ENCODE assay signal across 8 mouse cellular contexts in genomic region chr6:115499540-115499939, GRCm38 (mm10). TPM values are rescaled to one million over a fixed set of nuclear protein-coding genes. Genes with fewer than 3 reads are reported as not detected.
A peak's percentile ranks its signal among the peaks of the same experiment; 100 is the strongest.
DNase-seq lines count a peak whose midpoint lies in the region; ATAC-seq lines count a peak whose summit lies in the region.

No protein-coding gene starts in this region.

- 56% methylated on average over 14 of the region's 14 CpGs for WGBS in lung, embryonic 15.5 days
- 75% methylated on average over 14 of the region's 14 CpGs for WGBS in midbrain, embryonic 10.5 days

- no peak overlapping the region for H3K4me3 ChIP-seq in lung, embryonic 15.5 days
- no peak overlapping the region for H3K4me3 ChIP-seq in midbrain, embryonic 10.5 days

- H3K9me3 ChIP-seq in lung, embryonic 15.5 days = no peaks in the 10 kb centered on the region
- no peaks in the 10 kb centered on the region for H3K9me3 ChIP-seq in midbrain, embryonic 10.5 days (replicated peaks)

- peak overlapping the region; percentile 5; the same call in 1 of the 2 replicates for H3K27ac ChIP-seq in lung, embryonic 15.5 days
- H3K27ac ChIP-seq in midbrain, embryonic 10.5 days (replicated peaks) = no peak overlapping the region

- H3K4me2 ChIP-seq in lung, embryonic 15.5 days = no peak overlapping the region

- H3K36me3 ChIP-seq in lung, embryonic 15.5 days = no peaks in the 10 kb centered on the region
- no peaks in the 10 kb centered on the region for H3K36me3 ChIP-seq in midbrain, embryonic 10.5 days

- no peaks in the 10 kb centered on the region for H3K27me3 ChIP-seq in lung, embryonic 15.5 days
- peaks cover 4% of the 10 kb centered on the region; the same call in 1 of the 2 replicates for H3K27me3 ChIP-seq in midbrain, embryonic 10.5 days (ENCODE audit: low read depth, poor library complexity, severe bottlenecking)

- H3K9ac ChIP-seq in lung, embryonic 15.5 days = no peak overlapping the region

- H3K4me1 ChIP-seq in lung, embryonic 15.5 days = peaks cover 18% of the 10 kb centered on the region
- H3K4me1 ChIP-seq in midbrain, embryonic 10.5 days = no peaks in the 10 kb centered on the region

- DNase-seq in cerebellum, postnatal 10 days = peak; percentile 89 to 95
- no peak for DNase-seq in cerebellum, adult 11 months
- no peak for DNase-seq in lung, postnatal 36 days
- DNase-seq in gastrocnemius, postnatal 10 days = peak; percentile 69
- peak; percentile 30 for DNase-seq in right cerebral cortex, postnatal 25 days
- no peak for DNase-seq in midbrain, embryonic 10.5 days (ENCODE audit: low spot score)
- no peak for DNase-seq in retina, embryonic 14.5 days (ENCODE audit: low spot score)

- ATAC-seq in lung, embryonic 15.5 days (ENCODE audit: borderline replicate concordance, extremely low read depth, low FRiP score, low TSS enrichment) = peak; percentile 61

RNA-seq across cellular contexts. Expression of gene Tsen2, which starts 44.9 kb away (rescaled TPM):
- 27.9 and 29.1 TPM in 2 replicates for polyA plus RNA-seq in lung, embryonic 15.5 days (2015; fragmentation: Nextera tagmentation; extraction: Ambion mirVana)
- 1 to 10 TPM; 8.2 to 9.6 TPM for total RNA-seq in gastrocnemius, postnatal 10 days (2021)
- polyA plus RNA-seq in midbrain, embryonic 10.5 days (2016; fragmentation: Nextera tagmentation; extraction: Ambion mirVana) = 36.0 and 37.5 TPM in 2 replicates

Comparison
In these comparisons a context has a peak if more than half of its experiments do, and no peak if none do; other contexts are left out.
1. DNase-seq: peak in cerebellum, postnatal 10 days (2 of 2), gastrocnemius, postnatal 10 days (single experiment) and right cerebral cortex, postnatal 25 days (single experiment); none in cerebellum, adult 11 months (single experiment), lung, postnatal 36 days (single experiment), midbrain, embryonic 10.5 days (single experiment) and retina, embryonic 14.5 days (single experiment).